Mouse (Mus musculus) heart, embryonic 15.5 days (tissue): ENCODE data around the gene Fgf18. TPM values are rescaled to one million over a fixed set of nuclear protein-coding genes. Genes with fewer than 3 reads are reported as not detected.

Experiments used
- ATAC-seq: fragments of 200-750 bp; cut with Nextera tagmentation; replicated peaks from 2 replicates; pipeline ENCODE4 v1.8.0; 2017; ENCODE audit warnings: low read depth, moderate TSS enrichment; ENCODE audit not compliant: insufficient number of reproducible peaks, insufficient read depth, low FRiP score
- H3K27ac ChIP-seq: fragments of 300-500 bp; sonication (generic); 2 replicates; pipeline ENCODE4 v1.5.1; 2015; ENCODE audit warnings: mild to moderate bottlenecking, inconsistent platforms
- H3K27me3 ChIP-seq: fragments of 300-500 bp; sonication (generic); 2 replicates; pipeline ENCODE4 v1.6.1; 2015; ENCODE audit warnings: inconsistent platforms
- H3K36me3 ChIP-seq: fragments of 300-500 bp; sonication (generic); 2 replicates; pipeline ENCODE4 v1.6.1; 2015; ENCODE audit warnings: mild to moderate bottlenecking, inconsistent platforms
- H3K4me1 ChIP-seq: fragments of 300-500 bp; sonication (generic); replicated peaks from 2 replicates; pipeline ENCODE4 v1.6.1; 2015; ENCODE audit warnings: inconsistent platforms
- H3K4me2 ChIP-seq: fragments of 300-500 bp; sonication (generic); 2 replicates; pipeline ENCODE4 v1.6.1; 2015; ENCODE audit warnings: inconsistent platforms, mild to moderate bottlenecking, moderate library complexity
- H3K4me3 ChIP-seq: fragments of 300-500 bp; sonication (generic); 2 replicates; pipeline ENCODE4 v1.5.1; 2015; ENCODE audit warnings: mild to moderate bottlenecking, inconsistent platforms
- H3K9ac ChIP-seq: fragments of 300-500 bp; sonication (generic); 2 replicates; pipeline ENCODE4 v1.6.1; 2015; ENCODE audit warnings: mild to moderate bottlenecking, inconsistent platforms
- H3K9me3 ChIP-seq: fragments of 300-500 bp; sonication (generic); replicated peaks from 2 replicates; pipeline ENCODE4 v1.6.1; 2016; ENCODE audit warnings: inconsistent platforms
- WGBS: fragments of 180-500 bp; shearing (Covaris S2); methylation state at CpG from one replicate; pipeline ENCODE4 v1.1.7; 2015; ENCODE audit warnings: mixed read lengths; 5-methylcytosine and 5-hydroxymethylcytosine counted together
- polyA plus RNA-seq: library from polyadenylated mRNA; unstranded; fragments of >200 nt; fragmentation: Nextera tagmentation; extraction: Ambion mirVana; gene quantifications from 2 replicates; pipeline ENCODE4 v1.2.1, GENCODE M21; 2015

Gene Fgf18
- polyA plus RNA-seq, 1 experiment from 2014 or later = 9.5 TPM

DNA sequence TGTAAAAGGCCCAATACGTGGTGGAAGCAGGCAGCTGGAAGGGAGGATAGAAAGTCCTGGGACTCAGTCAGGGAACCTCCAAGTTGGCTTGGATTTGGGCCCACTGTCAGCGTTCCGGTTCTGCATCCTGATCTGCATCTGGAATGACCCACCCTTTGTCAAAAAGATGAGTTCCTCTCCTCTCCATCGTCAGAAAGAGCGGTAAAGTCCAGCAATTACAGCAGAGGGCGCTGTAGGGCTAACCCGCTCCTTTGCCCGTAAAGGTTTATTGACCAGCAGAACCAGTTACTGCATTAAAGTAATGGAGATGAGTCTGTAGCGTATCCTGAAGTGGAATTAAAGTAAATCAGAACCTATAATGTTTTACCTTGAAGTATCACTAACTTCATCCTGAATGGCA, 23.3 kb upstream of the Fgf18 start:
- H3K4me3 ChIP-seq = no peak overlapping the region
- no peaks in the 10 kb centered on the region for H3K9me3 ChIP-seq
- peaks cover 38% of the 10 kb centered on the region for H3K27me3 ChIP-seq
- H3K4me1 ChIP-seq = no peaks in the 10 kb centered on the region
- 13% methylated on average over 9 of the region's 9 CpGs for WGBS
- no peaks in the 10 kb centered on the region for H3K36me3 ChIP-seq
- H3K4me2 ChIP-seq = no peak overlapping the region
- H3K27ac ChIP-seq = no peak overlapping the region
- H3K9ac ChIP-seq = no peak overlapping the region
- ATAC-seq = no peak

DNA sequence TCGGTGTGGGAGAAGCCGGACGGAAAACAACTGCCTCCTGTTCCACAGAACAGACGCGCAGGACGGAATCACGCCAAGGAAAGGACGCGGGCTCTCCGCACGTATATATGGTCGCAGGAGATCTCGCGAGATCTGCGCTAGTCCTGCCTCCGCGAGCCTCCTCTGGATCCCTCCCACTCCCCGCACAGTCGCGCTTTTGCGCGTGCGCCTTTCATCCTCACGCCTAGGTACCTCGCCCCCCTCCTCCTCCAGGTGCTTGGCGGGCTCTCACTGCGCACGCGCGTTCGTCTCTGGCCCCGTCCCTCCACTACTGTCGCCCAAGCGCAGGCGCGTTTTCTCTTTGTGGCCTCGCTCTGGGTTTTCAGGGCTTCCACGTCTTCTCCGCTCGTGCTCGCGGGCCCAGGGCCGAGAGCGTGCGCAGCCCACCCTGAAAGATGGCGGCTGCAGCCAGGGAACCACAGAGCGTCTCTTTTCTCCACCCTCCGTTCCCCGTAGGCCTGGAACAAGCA, 15.9 kb upstream of the Fgf18 start, which contains the start of gene Npm1:
Gene Npm1, minus strand, starts transcription at position 209 of the 509 bp plus-strand sequence.
- ATAC-seq = peak; percentile 97
- Histone ChIP-seq H3K4me1 (peaks cover 11% of the 10 kb centered on the region), H3K27me3 (0 out of 2 replicates have a peak, but pooled peaks cover 5% of the 10 kb centered on the region), H3K9ac (peak within 1 kb of the TSS; percentile 91), H3K36me3 (peaks cover 32% of the 10 kb centered on the region), H3K27ac (peak within 1 kb of the TSS; percentile 93), H3K4me3 (peak within 1 kb of the TSS; percentile 87), H3K4me2 (peak within 1 kb of the TSS; percentile 79), H3K9me3 (no peaks in the 10 kb centered on the region)
- 3% methylated on average over 49 of the region's 49 CpGs for WGBS

GRCm38 (mm10) chr11:33162211-33162997, 15.2 kb upstream of the Fgf18 start:
- H3K27me3 ChIP-seq = no peaks in the 10 kb centered on the region
- H3K9me3 ChIP-seq = no peaks in the 10 kb centered on the region
- peak overlapping the region; percentile 86 for H3K27ac ChIP-seq
- H3K4me3 ChIP-seq = peak overlapping the region; percentile 87
- H3K4me1 ChIP-seq = peaks cover 11% of the 10 kb centered on the region
- peak; percentile 44 for ATAC-seq
- peaks cover 39% of the 10 kb centered on the region for H3K36me3 ChIP-seq
- H3K9ac ChIP-seq = peak overlapping the region; percentile 91
- H3K4me2 ChIP-seq = peak overlapping the region; percentile 79
- 2% methylated on average over 52 of the region's 53 CpGs for WGBS

- ATAC-seq = no peak
- Histone ChIP-seq H3K4me2 (no peak overlapping the region), H3K4me1 (peaks cover 11% of the 10 kb centered on the region), H3K36me3 (peaks cover 56% of the 10 kb centered on the region), H3K27me3 (no peaks in the 10 kb centered on the region), H3K9me3 (no peaks in the 10 kb centered on the region), H3K4me3 (no peak overlapping the region), H3K27ac (no peak overlapping the region), H3K9ac (no peak overlapping the region)
- 91% methylated on average over 3 of the region's 3 CpGs for WGBS
Measured at GRCm38 (mm10) chr11:33159741-33160140, 12.5 kb upstream of the Fgf18 start.

DNA sequence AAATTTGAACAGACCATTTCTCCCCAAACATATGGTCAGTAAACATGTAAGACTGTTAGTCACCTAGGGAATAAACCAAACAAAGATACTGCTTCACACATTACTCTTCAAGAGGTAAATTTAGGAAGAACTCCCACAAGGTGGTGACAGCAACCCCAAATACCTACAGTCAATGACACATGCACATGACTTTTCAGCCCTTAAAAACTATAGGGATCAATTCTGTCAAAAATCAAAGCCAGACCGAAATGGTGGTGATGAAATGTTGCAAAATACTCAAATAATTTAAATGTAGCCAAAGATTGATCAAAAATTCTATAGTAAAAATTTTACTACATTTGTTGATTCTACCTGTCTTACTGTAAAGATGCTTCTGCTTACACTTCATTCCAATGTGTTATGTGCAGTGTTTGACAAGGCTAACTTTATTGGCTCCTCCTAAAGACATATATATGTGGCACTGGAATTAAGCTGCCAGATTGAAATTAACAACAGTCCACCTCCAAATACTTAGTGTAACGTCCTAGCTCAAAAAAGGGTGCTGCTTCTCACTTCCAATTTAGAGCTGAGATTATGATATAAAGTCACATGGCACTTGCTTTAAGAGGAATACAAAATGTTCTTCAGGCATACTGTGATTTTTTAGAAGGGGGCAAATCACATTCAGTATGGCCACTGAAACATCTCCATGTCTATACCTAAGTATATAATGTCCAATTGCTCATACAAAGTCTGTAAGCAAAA, 10.4 kb upstream of the Fgf18 start:
- no peak overlapping the region for H3K9ac ChIP-seq
- H3K9me3 ChIP-seq = no peaks in the 10 kb centered on the region
- ATAC-seq = no peak
- peaks cover 11% of the 10 kb centered on the region for H3K4me1 ChIP-seq
- H3K27me3 ChIP-seq = no peaks in the 10 kb centered on the region
- H3K27ac ChIP-seq = no peak overlapping the region
- no peak overlapping the region for H3K4me3 ChIP-seq
- 77% methylated on average over 2 of the region's 2 CpGs for WGBS
- H3K36me3 ChIP-seq = peaks cover 75% of the 10 kb centered on the region
- no peak overlapping the region for H3K4me2 ChIP-seq

- Histone ChIP-seq H3K4me2 (no peak overlapping the region), H3K9me3 (no peaks in the 10 kb centered on the region), H3K27me3 (no peaks in the 10 kb centered on the region), H3K4me1 (peaks cover 7% of the 10 kb centered on the region), H3K36me3 (peaks cover 85% of the 10 kb centered on the region), H3K4me3 (no peak overlapping the region), H3K27ac (no peak overlapping the region), H3K9ac (no peak overlapping the region)
- ATAC-seq = no peak
- WGBS = 84% methylated on average over 4 of the region's 4 CpGs
Measured at GRCm38 (mm10) chr11:33156436-33157015, 9.3 kb upstream of the Fgf18 start.

GRCm38 (mm10) chr11:33154459-33154858, 7.3 kb upstream of the Fgf18 start:
- Histone ChIP-seq H3K4me3 (no peak overlapping the region), H3K27ac (no peak overlapping the region), H3K27me3 (no peaks in the 10 kb centered on the region), H3K36me3 (peaks cover 83% of the 10 kb centered on the region), H3K9me3 (no peaks in the 10 kb centered on the region), H3K4me2 (no peak overlapping the region), H3K4me1 (no peaks in the 10 kb centered on the region), H3K9ac (no peak overlapping the region)
- no peak for ATAC-seq
- 84% methylated on average over 3 of the region's 3 CpGs for WGBS

DNA sequence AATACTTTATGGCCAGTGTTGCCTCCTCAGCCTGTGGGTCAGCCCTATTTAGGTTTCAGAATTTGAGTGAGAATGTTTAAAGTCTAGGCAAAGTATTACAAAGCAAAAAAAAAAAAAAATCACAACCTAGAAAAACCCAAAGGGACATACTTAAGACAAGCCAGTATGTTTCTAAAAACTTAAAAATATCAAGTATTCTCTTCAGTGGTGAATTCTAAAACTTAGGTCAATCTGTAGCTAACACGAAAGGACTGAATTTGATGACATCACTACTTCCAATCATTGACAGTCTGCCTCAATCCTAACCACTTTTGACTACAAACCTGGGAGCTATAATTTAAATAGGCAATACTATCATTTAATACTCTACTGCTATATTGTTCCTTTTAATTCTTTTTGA, 5.8 kb upstream of the Fgf18 start:
- Histone ChIP-seq H3K27ac (no peak overlapping the region), H3K27me3 (no peaks in the 10 kb centered on the region), H3K4me3 (no peak overlapping the region), H3K9ac (no peak overlapping the region), H3K9me3 (no peaks in the 10 kb centered on the region), H3K36me3 (peaks cover 72% of the 10 kb centered on the region), H3K4me2 (no peak overlapping the region), H3K4me1 (peaks cover 5% of the 10 kb centered on the region)
- 88% methylated on average over 1 of the region's 1 CpGs for WGBS
- ATAC-seq = no peak

- H3K9me3 ChIP-seq = no peaks in the 10 kb centered on the region
- ATAC-seq = no peak
- H3K4me3 ChIP-seq = no peak overlapping the region
- H3K4me1 ChIP-seq = peaks cover 18% of the 10 kb centered on the region
- no peak overlapping the region for H3K9ac ChIP-seq
- no peak overlapping the region for H3K4me2 ChIP-seq
- H3K27me3 ChIP-seq = peaks cover 5% of the 10 kb centered on the region
- peaks cover 62% of the 10 kb centered on the region for H3K36me3 ChIP-seq
- 76% methylated on average over 4 of the region's 4 CpGs for WGBS
- H3K27ac ChIP-seq = no peak overlapping the region
Measured at GRCm38 (mm10) chr11:33151780-33152145, 4.6 kb upstream of the Fgf18 start.

GRCm38 (mm10) chr11:33151128-33151779, 4.1 kb upstream of the Fgf18 start:
- Histone ChIP-seq H3K9ac (no peak overlapping the region), H3K27ac (no peak overlapping the region), H3K4me1 (peaks cover 21% of the 10 kb centered on the region), H3K4me3 (no peak overlapping the region), H3K9me3 (no peaks in the 10 kb centered on the region), H3K27me3 (peaks cover 7% of the 10 kb centered on the region), H3K4me2 (no peak overlapping the region), H3K36me3 (peaks cover 57% of the 10 kb centered on the region)
- WGBS = 75% methylated on average over 3 of the region's 3 CpGs
- no peak for ATAC-seq

DNA sequence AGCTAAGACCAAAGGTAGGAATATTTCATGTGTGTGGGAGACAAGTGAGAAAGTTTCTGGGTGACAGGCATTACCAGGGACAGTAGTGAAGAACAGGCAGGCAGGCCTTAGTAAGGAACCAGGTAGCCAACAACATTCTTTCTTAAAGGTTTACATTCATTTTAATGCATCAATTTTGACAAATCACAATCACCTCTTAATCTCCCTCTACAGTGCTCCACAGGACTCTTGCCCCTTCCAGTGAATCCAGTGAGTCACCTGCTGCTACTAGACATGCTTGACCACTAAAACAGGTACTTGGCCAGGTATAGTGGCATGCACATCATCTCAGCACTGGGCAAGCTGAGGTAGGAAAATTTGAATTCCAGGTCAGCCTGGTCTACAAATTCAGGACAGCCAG, 3.2 kb upstream of the Fgf18 start:
- Histone ChIP-seq H3K27me3 (peaks cover 7% of the 10 kb centered on the region), H3K36me3 (peaks cover 53% of the 10 kb centered on the region), H3K4me1 (peaks cover 27% of the 10 kb centered on the region), H3K4me2 (no peak overlapping the region), H3K27ac (no peak overlapping the region), H3K9me3 (no peaks in the 10 kb centered on the region), H3K9ac (no peak overlapping the region), H3K4me3 (no peak overlapping the region)
- ATAC-seq = no peak
